Mouse (Mus musculus) cerebellum, adult 2 months (tissue): ENCODE results near the gene Plekha5. TPM values are rescaled to one million over a fixed set of nuclear protein-coding genes. Genes with fewer than 3 reads are reported as not detected.
"Not testable (repeated sequence)": the region's sequence is repeated elsewhere in the genome, so short reads cannot be mapped to it uniquely, and the experiment has no call there.

Experiments used
- DNase-seq, 2 experiments: peaks; one replicate each; pipeline ENCODE4 v3.0.0; 2021
- H3K27ac ChIP-seq: fragments of 200-500 bp; 2 replicates; pipeline ENCODE4 v1.5.1; 2012; ENCODE audit warnings: low read length, control low read depth, inconsistent platforms; ENCODE audit not compliant: insufficient read depth
- H3K27me3 ChIP-seq: fragments of 200-500 bp; 2 replicates; pipeline ENCODE4 v1.6.1; 2012; ENCODE audit warnings: inconsistent platforms, mild to moderate bottlenecking, low read length, moderate library complexity; ENCODE audit not compliant: control insufficient read depth, insufficient read depth
- H3K4me1 ChIP-seq: fragments of 200-500 bp; 2 replicates; pipeline ENCODE4 v1.6.1; 2011; ENCODE audit warnings: low read length; ENCODE audit not compliant: control insufficient read depth, insufficient read depth
- H3K4me3 ChIP-seq: fragments of 200-500 bp; replicated peaks from 2 replicates; pipeline ENCODE3; 2011; ENCODE audit warnings: mild to moderate bottlenecking, low read depth, low read length, control low read depth; ENCODE audit not compliant: insufficient read depth
- CTCF ChIP-seq: fragments of 200-500 bp; IDR thresholded peaks from 2 replicates; pipeline ENCODE4 v1.5.1; 2011; ENCODE audit warnings: low read depth, mild to moderate bottlenecking, control low read depth, low read length, moderate library complexity, borderline replicate concordance; ENCODE audit not compliant: insufficient read depth
- POLR2A ChIP-seq: fragments of 200-500 bp; IDR thresholded peaks from 2 replicates; pipeline ENCODE4 v1.6.1; 2011; ENCODE audit warnings: low read length, control low read depth, borderline replicate concordance; ENCODE audit not compliant: insufficient read depth
- WGBS: fragments of 180-500 bp; shearing (Covaris S2); methylation state at CpG from one replicate; pipeline ENCODE4 v1.1.7; 2018; 5-methylcytosine and 5-hydroxymethylcytosine counted together
- polyA plus RNA-seq: library from polyadenylated mRNA; depleted of rRNA; stranded (reverse); fragments of >200 nt; gene quantifications from 2 replicates; pipeline ENCODE4 v1.2.3, GENCODE M21; 2012

The Plekha5 gene
- polyA plus RNA-seq, 1 experiment: 118 TPM

- DNase-seq: no peak
- Histone ChIP-seq H3K4me3 (no peak overlapping the region), H3K27ac (no peak overlapping the region), H3K27me3 (no peaks in the 10 kb centered on the region), H3K4me1 (peaks cover 4% of the 10 kb centered on the region)
- no peak for TF ChIP-seq CTCF
- no peak for TF ChIP-seq POLR2A
- WGBS: 87% methylated on average over 9 of the region's 9 CpGs
Measured at GRCm38 (mm10) chr6:140598516-140598915, 174.7 kb downstream of the Plekha5 start.

GRCm38 (mm10) chr6:140599337-140599736, 175.5 kb downstream of the Plekha5 start:
- TF ChIP-seq CTCF (no peak), POLR2A (no peak)
- Histone ChIP-seq H3K4me3 (no peak overlapping the region), H3K27ac (no peak overlapping the region), H3K4me1 (no peaks in the 10 kb centered on the region), H3K27me3 (no peaks in the 10 kb centered on the region)
- no peak for DNase-seq
- 59% methylated on average over 5 of the region's 5 CpGs for WGBS

- not testable (repeated sequence) for H3K4me3 ChIP-seq, DNase-seq, H3K4me1 ChIP-seq, H3K27me3 ChIP-seq, H3K27ac ChIP-seq
- WGBS: 94% methylated on average over 8 of the region's 8 CpGs
Measured at GRCm38 (mm10) chr6:140600671-140601070, 176.8 kb downstream of the Plekha5 start.

GRCm38 (mm10) chr6:140601175-140601574, 177.3 kb downstream of the Plekha5 start:
- H3K27me3 ChIP-seq: no peaks in the 10 kb centered on the region
- TF ChIP-seq CTCF: no peak
- no peak overlapping the region for H3K4me3 ChIP-seq
- no peak for DNase-seq
- no peak overlapping the region for H3K27ac ChIP-seq
- no peaks in the 10 kb centered on the region for H3K4me1 ChIP-seq
- 96% methylated on average over 4 of the region's 4 CpGs for WGBS

- no peak for DNase-seq
- 28% methylated on average over 8 of the region's 8 CpGs for WGBS
- no peaks in the 10 kb centered on the region for H3K27me3 ChIP-seq
- H3K4me3 ChIP-seq: no peak overlapping the region
- TF ChIP-seq CTCF (no peak), POLR2A (no peak)
- no peak overlapping the region for H3K27ac ChIP-seq
- no peaks in the 10 kb centered on the region for H3K4me1 ChIP-seq
Measured at GRCm38 (mm10) chr6:140603228-140603944, 179.5 kb downstream of the Plekha5 start.

GRCm38 (mm10) chr6:140605173-140605572, 181.3 kb downstream of the Plekha5 start:
- DNase-seq, H3K27ac ChIP-seq, H3K27me3 ChIP-seq, H3K4me3 ChIP-seq, H3K4me1 ChIP-seq: not testable (repeated sequence)
- 84% methylated on average over 5 of the region's 5 CpGs for WGBS

- TF ChIP-seq CTCF (no peak), POLR2A (no peak)
- no peak for DNase-seq
- Histone ChIP-seq H3K27ac (no peak overlapping the region), H3K27me3 (no peaks in the 10 kb centered on the region), H3K4me1 (no peaks in the 10 kb centered on the region), H3K4me3 (no peak overlapping the region)
- 68% methylated on average over 3 of the region's 3 CpGs for WGBS
Measured at GRCm38 (mm10) chr6:140605732-140606131, 181.9 kb downstream of the Plekha5 start.

GRCm38 (mm10) chr6:140606534-140606933, 182.7 kb downstream of the Plekha5 start:
- Histone ChIP-seq H3K27ac (no peak overlapping the region), H3K27me3 (no peaks in the 10 kb centered on the region), H3K4me3 (no peak overlapping the region), H3K4me1 (no peaks in the 10 kb centered on the region)
- 82% methylated on average over 10 of the region's 10 CpGs for WGBS
- no peak for TF ChIP-seq CTCF
- TF ChIP-seq POLR2A: no peak
- DNase-seq: no peak

GRCm38 (mm10) chr6:140608666-140609065, 184.8 kb downstream of the Plekha5 start:
- WGBS: 95% methylated on average over 6 of the region's 6 CpGs
- H3K4me3 ChIP-seq: no peak overlapping the region
- H3K27me3 ChIP-seq: no peaks in the 10 kb centered on the region
- DNase-seq: no peak
- no peaks in the 10 kb centered on the region; the same call in 1 of the 2 replicates for H3K4me1 ChIP-seq
- no peak overlapping the region for H3K27ac ChIP-seq
- no peak for TF ChIP-seq POLR2A
- TF ChIP-seq CTCF: no peak
